Mouse (Mus musculus) heart, embryonic 15.5 days (tissue): ENCODE measurements around the gene Zfp804b. TPM values are rescaled to one million over a fixed set of nuclear protein-coding genes. Genes with fewer than 3 reads are reported as not detected.

Experiments used
- ATAC-seq: fragments of 200-750 bp; cut with Nextera tagmentation; replicated peaks from 2 replicates; pipeline ENCODE4 v1.8.0; 2017; ENCODE audit warnings: low read depth, moderate TSS enrichment; ENCODE audit not compliant: insufficient number of reproducible peaks, insufficient read depth, low FRiP score
- H3K27ac ChIP-seq: fragments of 300-500 bp; sonication (generic); 2 replicates; pipeline ENCODE4 v1.5.1; 2015; ENCODE audit warnings: mild to moderate bottlenecking, inconsistent platforms
- H3K27me3 ChIP-seq: fragments of 300-500 bp; sonication (generic); 2 replicates; pipeline ENCODE4 v1.6.1; 2015; ENCODE audit warnings: inconsistent platforms
- H3K36me3 ChIP-seq: fragments of 300-500 bp; sonication (generic); 2 replicates; pipeline ENCODE4 v1.6.1; 2015; ENCODE audit warnings: mild to moderate bottlenecking, inconsistent platforms
- H3K4me1 ChIP-seq: fragments of 300-500 bp; sonication (generic); replicated peaks from 2 replicates; pipeline ENCODE4 v1.6.1; 2015; ENCODE audit warnings: inconsistent platforms
- H3K4me2 ChIP-seq: fragments of 300-500 bp; sonication (generic); 2 replicates; pipeline ENCODE4 v1.6.1; 2015; ENCODE audit warnings: inconsistent platforms, mild to moderate bottlenecking, moderate library complexity
- H3K4me3 ChIP-seq: fragments of 300-500 bp; sonication (generic); 2 replicates; pipeline ENCODE4 v1.5.1; 2015; ENCODE audit warnings: mild to moderate bottlenecking, inconsistent platforms
- H3K9ac ChIP-seq: fragments of 300-500 bp; sonication (generic); 2 replicates; pipeline ENCODE4 v1.6.1; 2015; ENCODE audit warnings: mild to moderate bottlenecking, inconsistent platforms
- H3K9me3 ChIP-seq: fragments of 300-500 bp; sonication (generic); replicated peaks from 2 replicates; pipeline ENCODE4 v1.6.1; 2016; ENCODE audit warnings: inconsistent platforms
- WGBS: fragments of 180-500 bp; shearing (Covaris S2); methylation state at CpG from one replicate; pipeline ENCODE4 v1.1.7; 2015; ENCODE audit warnings: mixed read lengths; 5-methylcytosine and 5-hydroxymethylcytosine counted together
- polyA plus RNA-seq: library from polyadenylated mRNA; unstranded; fragments of >200 nt; fragmentation: Nextera tagmentation; extraction: Ambion mirVana; gene quantifications from 2 replicates; pipeline ENCODE4 v1.2.1, GENCODE M21; 2015

The Zfp804b gene
- polyA plus RNA-seq, 1 experiment from 2014 or later, result 0.16 TPM

DNA sequence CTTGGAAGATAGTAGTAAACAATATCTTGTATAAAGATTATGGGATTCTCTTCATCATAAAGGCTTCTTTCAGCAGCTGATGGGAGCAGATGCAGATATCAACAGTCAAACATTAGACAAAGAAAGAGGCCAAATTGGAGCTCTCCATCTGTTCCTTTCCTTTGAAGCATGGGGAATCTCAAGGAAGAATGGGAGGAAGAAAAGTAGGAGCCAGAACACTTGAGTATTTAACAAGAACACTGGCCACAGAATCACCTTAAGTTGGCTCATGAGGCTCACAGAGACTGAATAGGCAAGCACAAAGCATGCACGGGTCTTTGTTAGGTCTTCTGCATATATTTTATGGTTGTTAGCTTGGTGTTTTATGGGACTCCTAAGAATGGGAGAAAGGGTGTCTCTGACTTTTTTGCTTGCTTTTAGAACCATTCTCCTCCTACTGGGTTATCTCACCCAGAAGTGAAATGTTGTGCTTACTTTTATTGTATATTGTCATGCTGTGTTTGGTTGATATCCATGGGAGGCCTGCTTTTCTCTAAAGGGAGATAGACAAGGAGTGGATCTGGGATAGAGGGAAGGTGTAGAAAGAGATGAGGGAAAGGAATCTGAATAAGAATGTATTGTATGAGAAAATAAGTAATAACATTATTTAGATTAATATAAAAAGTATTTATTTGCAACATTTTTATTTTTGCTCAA, 270.5 kb downstream of the Zfp804b start:
- Histone ChIP-seq H3K27ac (no peak overlapping the region), H3K9me3 (no peaks in the 10 kb centered on the region), H3K9ac (no peak overlapping the region), H3K4me1 (no peaks in the 10 kb centered on the region), H3K27me3 (no peaks in the 10 kb centered on the region), H3K4me3 (no peak overlapping the region), H3K36me3 (no peaks in the 10 kb centered on the region), H3K4me2 (no peak overlapping the region)
- ATAC-seq, result no peak
- 81% methylated on average over 1 of the region's 1 CpGs for WGBS

DNA sequence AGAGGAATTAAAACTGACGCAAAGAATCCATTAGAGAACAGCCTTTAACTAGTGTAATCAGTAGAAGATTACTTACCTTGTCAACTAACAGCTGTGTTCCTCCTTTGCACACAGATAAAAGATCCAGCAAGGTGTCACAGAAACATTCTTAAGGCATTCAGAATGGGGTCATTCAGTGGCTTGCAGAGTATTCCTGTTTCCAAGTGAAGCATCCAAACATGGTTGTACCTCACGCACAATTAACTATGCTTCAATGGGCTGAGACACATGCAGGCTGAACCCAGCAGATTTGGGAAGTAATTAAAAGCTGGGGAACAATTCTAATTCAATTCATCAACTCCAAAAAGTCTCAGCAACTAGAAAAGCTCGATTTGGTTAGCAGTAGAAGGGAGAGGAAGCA, 337.1 kb downstream of the Zfp804b start:
- Histone ChIP-seq H3K4me2 (no peak overlapping the region), H3K36me3 (no peaks in the 10 kb centered on the region), H3K27ac (no peak overlapping the region), H3K9ac (no peak overlapping the region), H3K9me3 (no peaks in the 10 kb centered on the region), H3K4me3 (no peak overlapping the region), H3K27me3 (no peaks in the 10 kb centered on the region), H3K4me1 (no peaks in the 10 kb centered on the region)
- no peak for ATAC-seq
- 47% methylated on average over 3 of the region's 3 CpGs for WGBS

DNA sequence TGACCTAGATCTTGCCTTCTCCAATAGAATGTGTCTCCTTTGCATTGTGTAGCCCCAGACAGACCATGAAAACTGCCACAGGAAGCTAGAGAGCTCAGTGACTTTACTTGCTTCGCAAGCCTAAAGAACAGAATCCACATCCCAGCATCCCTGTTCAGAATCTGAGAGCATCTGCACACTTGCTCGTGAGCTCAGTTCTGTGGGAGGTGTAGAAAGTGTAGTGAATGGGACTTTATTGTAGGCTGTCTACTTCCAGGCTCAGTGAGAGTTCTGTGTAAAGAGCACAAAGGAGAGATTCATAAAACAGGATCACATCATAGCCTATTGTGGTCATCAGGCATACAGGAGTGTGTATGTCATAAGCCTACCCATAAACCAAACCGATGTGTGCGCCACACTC, 360.6 kb downstream of the Zfp804b start:
- no peaks in the 10 kb centered on the region; the same call in 1 of the 2 replicates for H3K9me3 ChIP-seq
- no peaks in the 10 kb centered on the region for H3K36me3 ChIP-seq
- no peak overlapping the region for H3K9ac ChIP-seq
- no peaks in the 10 kb centered on the region for H3K4me1 ChIP-seq
- no peak overlapping the region for H3K4me3 ChIP-seq
- H3K4me2 ChIP-seq, result no peak overlapping the region
- H3K27me3 ChIP-seq, result no peaks in the 10 kb centered on the region
- no peak for ATAC-seq
- no peak overlapping the region for H3K27ac ChIP-seq
- WGBS, result 86% methylated on average over 4 of the region's 4 CpGs

DNA sequence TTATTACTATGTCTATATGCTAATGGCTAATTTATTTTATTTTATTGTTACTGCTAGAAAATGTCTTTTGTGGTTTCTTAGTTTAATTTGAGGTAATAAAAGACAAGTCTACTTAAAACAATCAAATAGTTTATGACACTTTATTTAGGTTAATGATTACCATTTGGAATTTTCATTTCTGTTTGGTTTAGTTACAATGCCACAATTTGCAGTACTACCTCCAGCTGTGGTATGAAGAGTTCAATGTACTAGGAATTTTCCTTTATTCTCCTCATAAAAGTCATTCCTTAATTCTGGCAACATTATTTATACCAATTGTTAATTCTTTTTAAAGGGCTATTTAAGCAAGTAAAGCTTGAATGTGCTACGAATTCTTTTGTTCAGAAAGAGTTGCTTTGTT, 409.7 kb downstream of the Zfp804b start:
- 71% methylated on average over 1 of the region's 1 CpGs for WGBS

DNA sequence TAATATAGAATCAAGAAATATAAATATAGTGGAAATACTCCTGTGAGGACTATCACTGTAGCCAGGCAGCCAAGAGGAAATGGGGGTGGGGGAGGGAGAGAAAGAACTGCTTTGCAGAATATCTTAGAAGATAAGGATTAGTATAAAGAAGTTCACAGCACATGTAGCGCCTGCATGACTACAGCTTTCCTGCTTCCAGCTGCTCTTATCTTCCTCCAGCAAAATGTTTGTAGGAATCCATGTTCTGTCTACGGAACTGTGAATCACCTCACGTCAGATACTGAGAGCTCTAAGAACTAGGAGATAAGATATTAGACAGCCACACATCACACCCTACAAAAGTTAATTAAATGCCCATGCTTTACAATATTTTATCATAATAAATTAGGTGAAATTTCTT, 433.3 kb downstream of the Zfp804b start:
- 27% methylated on average over 3 of the region's 3 CpGs for WGBS
- no peak overlapping the region for H3K4me2 ChIP-seq
- no peak overlapping the region for H3K27ac ChIP-seq
- H3K9me3 ChIP-seq, result no peaks in the 10 kb centered on the region
- no peaks in the 10 kb centered on the region for H3K4me1 ChIP-seq
- H3K9ac ChIP-seq, result no peak overlapping the region
- ATAC-seq, result no peak
- no peaks in the 10 kb centered on the region for H3K36me3 ChIP-seq
- H3K27me3 ChIP-seq, result no peaks in the 10 kb centered on the region
- no peak overlapping the region for H3K4me3 ChIP-seq

More for the DNA sequence above, 409.7 kb downstream of the Zfp804b start:
- Histone ChIP-seq H3K9me3 (no peaks in the 10 kb centered on the region), H3K4me3 (no peak overlapping the region), H3K9ac (no peak overlapping the region), H3K27ac (no peak overlapping the region), H3K36me3 (no peaks in the 10 kb centered on the region), H3K27me3 (no peaks in the 10 kb centered on the region), H3K4me2 (no peak overlapping the region), H3K4me1 (no peaks in the 10 kb centered on the region)
- ATAC-seq, result no peak

DNA sequence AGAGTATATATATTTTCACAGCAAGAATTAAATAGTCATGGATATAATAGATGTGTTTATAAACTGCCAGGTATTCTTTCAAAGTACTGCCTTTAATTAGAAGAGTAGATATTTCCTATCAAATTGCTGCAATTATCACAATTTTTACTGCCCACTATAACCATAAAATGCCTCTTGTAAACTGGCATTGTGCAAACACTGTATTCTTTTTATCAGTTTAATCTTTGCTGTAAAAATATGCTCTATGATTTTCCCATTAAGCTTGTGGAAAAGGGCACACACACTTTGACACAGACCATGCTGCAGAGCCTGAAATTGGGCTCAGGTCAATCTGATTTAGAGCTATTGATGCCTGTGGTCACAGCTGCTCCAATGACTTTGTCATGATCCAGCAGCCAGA, 463.2 kb downstream of the Zfp804b start:
- no peaks in the 10 kb centered on the region for H3K4me1 ChIP-seq
- no peak overlapping the region for H3K9ac ChIP-seq
- H3K27ac ChIP-seq, result no peak overlapping the region
- no peak for ATAC-seq
- no peaks in the 10 kb centered on the region for H3K9me3 ChIP-seq
- H3K4me2 ChIP-seq, result no peak overlapping the region
- H3K36me3 ChIP-seq, result no peaks in the 10 kb centered on the region
- no peak overlapping the region for H3K4me3 ChIP-seq
- no peaks in the 10 kb centered on the region for H3K27me3 ChIP-seq

DNA sequence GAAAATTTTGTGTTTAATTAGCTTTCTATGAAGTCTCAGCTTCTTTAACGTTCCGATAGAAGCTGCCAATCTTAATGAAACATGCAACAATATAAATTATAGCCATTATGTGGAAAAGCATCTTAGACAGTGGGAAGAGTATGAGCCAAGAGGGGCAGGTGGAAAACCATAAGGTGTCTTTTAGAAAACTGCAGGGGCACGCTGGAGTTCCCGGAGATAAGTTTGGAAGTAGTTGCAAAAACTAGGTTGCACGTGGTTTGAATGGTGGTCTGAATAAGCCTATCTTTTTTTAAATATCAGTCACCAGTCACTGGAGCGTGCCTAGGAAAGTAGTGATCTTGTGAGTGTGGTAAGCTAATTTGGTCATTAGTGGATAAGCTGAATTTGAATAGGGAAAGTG, 473.0 kb downstream of the Zfp804b start:
- no peak overlapping the region for H3K27ac ChIP-seq
- 79% methylated on average over 6 of the region's 6 CpGs for WGBS

DNA sequence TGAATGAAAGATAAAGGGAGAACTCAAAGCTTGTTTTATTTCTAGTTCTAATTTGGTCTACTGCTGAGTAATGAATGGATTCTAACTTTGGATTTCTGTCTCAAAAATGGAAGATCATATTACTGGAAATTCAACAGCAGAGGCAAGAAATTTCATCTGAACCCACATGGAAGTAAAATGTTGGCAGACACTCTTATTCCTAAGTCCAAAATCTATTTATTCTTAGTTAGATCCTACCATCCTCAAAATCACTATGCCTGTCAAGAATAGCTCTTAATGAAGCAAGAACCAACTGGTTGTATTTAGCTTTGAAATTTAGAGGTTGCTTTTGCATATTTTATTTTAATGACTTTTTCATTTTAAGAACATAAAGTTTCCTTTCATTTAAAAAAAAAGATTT, 473.6 kb downstream of the Zfp804b start:
- Histone ChIP-seq H3K27me3 (no peaks in the 10 kb centered on the region), H3K4me2 (no peak overlapping the region), H3K36me3 (no peaks in the 10 kb centered on the region), H3K4me1 (no peaks in the 10 kb centered on the region), H3K9ac (no peak overlapping the region), H3K27ac (no peak overlapping the region), H3K9me3 (no peaks in the 10 kb centered on the region), H3K4me3 (no peak overlapping the region)
- ATAC-seq, result no peak

More for the DNA sequence above, 473.0 kb downstream of the Zfp804b start:
- no peak overlapping the region for H3K4me3 ChIP-seq
- H3K9ac ChIP-seq, result no peak overlapping the region
- ATAC-seq, result no peak
- H3K4me2 ChIP-seq, result no peak overlapping the region
- no peaks in the 10 kb centered on the region for H3K4me1 ChIP-seq
- no peaks in the 10 kb centered on the region for H3K9me3 ChIP-seq
- H3K36me3 ChIP-seq, result no peaks in the 10 kb centered on the region
- H3K27me3 ChIP-seq, result no peaks in the 10 kb centered on the region

DNA sequence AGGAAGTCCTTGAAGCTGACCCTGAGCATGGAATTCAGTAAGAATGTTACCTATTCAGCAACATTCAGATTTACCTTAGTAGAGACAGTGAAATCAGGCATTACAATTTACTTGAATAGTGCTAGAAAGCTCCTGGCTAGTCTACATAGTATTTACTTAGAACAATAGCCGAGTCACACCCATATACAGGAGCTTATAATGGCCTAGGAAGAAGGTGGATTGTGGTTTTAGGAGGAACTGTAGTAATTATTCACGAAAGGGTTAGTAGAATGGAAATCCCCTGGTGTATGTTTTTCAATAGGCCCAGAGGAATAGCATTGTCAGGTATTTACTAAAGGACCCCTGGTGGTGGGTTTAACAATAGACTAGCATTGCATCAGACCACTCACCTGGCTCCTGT, 549.2 kb downstream of the Zfp804b start:
- H3K4me2 ChIP-seq, result no peak overlapping the region
- no peak overlapping the region for H3K4me3 ChIP-seq
- H3K9ac ChIP-seq, result no peak overlapping the region
- H3K36me3 ChIP-seq, result no peaks in the 10 kb centered on the region
- WGBS, result 72% methylated on average over 2 of the region's 2 CpGs
- H3K27me3 ChIP-seq, result no peaks in the 10 kb centered on the region
- no peaks in the 10 kb centered on the region for H3K9me3 ChIP-seq
- no peak for ATAC-seq
- H3K27ac ChIP-seq, result no peak overlapping the region
- no peaks in the 10 kb centered on the region for H3K4me1 ChIP-seq

DNA sequence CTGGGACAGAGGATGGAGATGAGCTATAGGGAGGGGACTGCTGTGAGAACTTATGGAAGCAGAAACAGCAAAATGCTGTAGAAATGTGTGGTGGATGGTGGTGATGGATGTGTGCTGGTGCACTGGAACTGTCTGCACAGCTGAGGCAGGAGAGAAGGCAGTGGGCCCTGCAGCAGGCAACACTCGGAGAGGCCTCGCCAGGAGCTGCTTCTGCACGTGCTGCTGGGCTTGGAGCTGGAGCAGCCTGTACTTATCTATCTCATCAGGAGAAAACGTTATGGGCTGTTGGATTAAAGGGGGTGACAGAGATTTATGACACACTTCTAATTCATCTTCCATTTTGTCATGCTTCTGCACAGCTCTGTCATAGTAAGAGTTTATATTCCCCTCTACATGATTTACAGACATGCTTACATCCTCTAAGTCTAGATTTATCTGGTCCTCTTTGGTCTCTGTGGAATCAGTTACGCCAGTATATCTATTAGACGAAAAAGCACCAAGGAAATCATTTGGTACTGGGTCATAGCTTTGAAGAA, 575.1 kb downstream of the Zfp804b start:
- H3K4me3 ChIP-seq, result no peak overlapping the region
- no peak overlapping the region for H3K27ac ChIP-seq
- 55% methylated on average over 6 of the region's 6 CpGs for WGBS
- no peaks in the 10 kb centered on the region for H3K4me1 ChIP-seq
- no peak overlapping the region for H3K4me2 ChIP-seq
- H3K9me3 ChIP-seq, result no peaks in the 10 kb centered on the region
- no peaks in the 10 kb centered on the region for H3K36me3 ChIP-seq
- no peaks in the 10 kb centered on the region for H3K27me3 ChIP-seq
- H3K9ac ChIP-seq, result no peak overlapping the region
- ATAC-seq, result no peak
